Mouse (Mus musculus): ENCODE measurements around the gene Tmem104. TPM values are rescaled to one million over a fixed set of nuclear protein-coding genes. Genes with fewer than 3 reads are reported as not detected.

The Tmem104 gene
- total and polyA plus RNA-seq, 2 experiments from 2014 or later: 7.6 to 8.8 TPM

- ATAC-seq (peak; percentile 76), DNase-seq (peak; percentile 71)
- Histone ChIP-seq H3K27ac (ENCODE audit: low read depth, low read length) (peak overlapping the region; percentile 59), H3K36me3 (ENCODE audit: insufficient read depth) (no peaks in the 10 kb centered on the region; the same call in 1 of the 2 replicates), H3K4me3 (ENCODE audit: low read depth, low read length) (no peak overlapping the region), H3K27me3 (ENCODE audit: insufficient read depth, low read length) (no peaks in the 10 kb centered on the region), H3K9me3 (ENCODE audit: low read length) (no peaks in the 10 kb centered on the region), H3K9ac (no peak overlapping the region), H3K4me1 (ENCODE audit: insufficient read depth) (0 out of 2 replicates have a peak, but pooled peaks cover 7% of the 10 kb centered on the region), H3K4me2 (ENCODE audit: low read depth) (peak overlapping the region; percentile 2; the same call in 1 of the 2 replicates)
- TF ChIP-seq CTCF (IDR thresholded peaks at IDR 0.05; ENCODE audit: low read depth): no peak
- 31% methylated on average over 10 of the region's 10 CpGs for WGBS
These were observed 9.6 kb upstream of the Tmem104 start for GRCm38 (mm10) chr11:115177559-115178195.

GRCm38 (mm10) chr11:115178766-115179165, 8.5 kb upstream of the Tmem104 start:
- H3K27ac ChIP-seq (ENCODE audit: low read depth, low read length): peak overlapping the region; percentile 10; the same call in 1 of the 2 replicates
- ATAC-seq: no peak
- H3K36me3 ChIP-seq (ENCODE audit: insufficient read depth): no peaks in the 10 kb centered on the region; the same call in 1 of the 2 replicates
- H3K27me3 ChIP-seq (ENCODE audit: insufficient read depth, low read length): no peaks in the 10 kb centered on the region
- no peak for DNase-seq
- no peak overlapping the region for H3K4me2 ChIP-seq (ENCODE audit: low read depth)
- H3K4me3 ChIP-seq (ENCODE audit: low read depth, low read length): no peak overlapping the region
- H3K9ac ChIP-seq: no peak overlapping the region
- no peaks in the 10 kb centered on the region for H3K9me3 ChIP-seq (ENCODE audit: low read length)
- 0 out of 2 replicates have a peak, but pooled peaks cover 7% of the 10 kb centered on the region for H3K4me1 ChIP-seq (ENCODE audit: insufficient read depth)
- TF ChIP-seq CTCF (IDR thresholded peaks at IDR 0.05; ENCODE audit: low read depth): no peak
- 79% methylated on average over 2 of the region's 2 CpGs for WGBS

DNA sequence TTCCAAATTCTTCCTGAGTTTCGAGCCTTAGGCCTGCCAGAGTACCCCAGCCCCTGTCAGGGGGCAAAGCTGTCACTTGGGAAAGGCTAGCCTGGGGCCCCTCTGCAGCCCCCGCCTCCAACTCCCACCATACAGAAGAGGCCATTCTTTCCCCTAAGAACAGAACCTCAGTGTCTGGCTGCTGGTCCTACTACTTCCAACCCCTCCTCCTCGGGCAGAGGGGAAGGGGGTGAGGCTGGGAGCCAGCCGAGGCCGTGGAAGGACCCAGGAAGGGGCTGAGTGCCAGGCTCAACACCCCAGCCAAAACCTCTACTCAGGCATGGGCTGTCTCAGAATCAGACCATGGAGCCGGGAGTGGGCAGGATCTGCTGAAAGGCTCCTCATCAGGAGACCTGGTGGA, 8.1 kb upstream of the Tmem104 start:
- Histone ChIP-seq H3K9me3 (ENCODE audit: low read length) (no peaks in the 10 kb centered on the region), H3K36me3 (ENCODE audit: insufficient read depth) (no peaks in the 10 kb centered on the region; the same call in 1 of the 2 replicates), H3K27ac (ENCODE audit: low read depth, low read length) (peak overlapping the region; percentile 45; the same call in 1 of the 2 replicates), H3K4me3 (ENCODE audit: low read depth, low read length) (no peak overlapping the region), H3K27me3 (ENCODE audit: insufficient read depth, low read length) (no peaks in the 10 kb centered on the region), H3K4me2 (ENCODE audit: low read depth) (no peak overlapping the region), H3K4me1 (ENCODE audit: insufficient read depth) (0 out of 2 replicates have a peak, but pooled peaks cover 7% of the 10 kb centered on the region), H3K9ac (no peak overlapping the region)
- WGBS: 42% methylated on average over 6 of the region's 6 CpGs
- TF ChIP-seq CTCF (IDR thresholded peaks at IDR 0.05; ENCODE audit: low read depth): no peak
- ATAC-seq (peak; percentile 85), DNase-seq (peak; percentile 74)

DNA sequence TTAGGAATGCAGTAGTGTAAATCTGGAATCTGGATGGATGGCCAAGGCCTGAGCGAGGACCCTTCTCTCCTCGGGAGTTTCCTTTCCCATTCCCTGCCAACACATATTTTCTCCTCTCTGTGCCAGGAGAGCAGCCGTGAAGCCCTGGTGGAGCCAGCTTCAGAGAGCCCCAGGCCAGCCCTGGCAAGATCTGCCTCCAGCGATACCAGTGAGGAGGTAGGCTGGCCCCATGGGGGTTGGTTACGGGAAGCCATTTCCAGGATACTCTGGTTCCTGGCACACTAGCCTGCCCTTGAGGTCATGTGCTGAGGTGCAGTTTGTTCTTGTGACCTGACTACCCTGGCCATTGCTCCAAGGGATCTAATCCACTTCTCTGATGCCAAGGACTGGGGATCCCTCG, 7.4 kb upstream of the Tmem104 start:
- WGBS: 63% methylated on average over 6 of the region's 6 CpGs
- no peak for TF ChIP-seq CTCF (IDR thresholded peaks at IDR 0.05; ENCODE audit: low read depth)
- Histone ChIP-seq H3K4me2 (ENCODE audit: low read depth) (no peak overlapping the region), H3K36me3 (ENCODE audit: insufficient read depth) (no peaks in the 10 kb centered on the region; the same call in 1 of the 2 replicates), H3K9me3 (ENCODE audit: low read length) (no peaks in the 10 kb centered on the region), H3K4me1 (ENCODE audit: insufficient read depth) (0 out of 2 replicates have a peak, but pooled peaks cover 6% of the 10 kb centered on the region), H3K27ac (ENCODE audit: low read depth, low read length) (peak overlapping the region; percentile 45; the same call in 1 of the 2 replicates), H3K9ac (no peak overlapping the region), H3K27me3 (ENCODE audit: insufficient read depth, low read length) (no peaks in the 10 kb centered on the region), H3K4me3 (ENCODE audit: low read depth, low read length) (no peak overlapping the region)
- DNase-seq (no peak), ATAC-seq (no peak)

DNA sequence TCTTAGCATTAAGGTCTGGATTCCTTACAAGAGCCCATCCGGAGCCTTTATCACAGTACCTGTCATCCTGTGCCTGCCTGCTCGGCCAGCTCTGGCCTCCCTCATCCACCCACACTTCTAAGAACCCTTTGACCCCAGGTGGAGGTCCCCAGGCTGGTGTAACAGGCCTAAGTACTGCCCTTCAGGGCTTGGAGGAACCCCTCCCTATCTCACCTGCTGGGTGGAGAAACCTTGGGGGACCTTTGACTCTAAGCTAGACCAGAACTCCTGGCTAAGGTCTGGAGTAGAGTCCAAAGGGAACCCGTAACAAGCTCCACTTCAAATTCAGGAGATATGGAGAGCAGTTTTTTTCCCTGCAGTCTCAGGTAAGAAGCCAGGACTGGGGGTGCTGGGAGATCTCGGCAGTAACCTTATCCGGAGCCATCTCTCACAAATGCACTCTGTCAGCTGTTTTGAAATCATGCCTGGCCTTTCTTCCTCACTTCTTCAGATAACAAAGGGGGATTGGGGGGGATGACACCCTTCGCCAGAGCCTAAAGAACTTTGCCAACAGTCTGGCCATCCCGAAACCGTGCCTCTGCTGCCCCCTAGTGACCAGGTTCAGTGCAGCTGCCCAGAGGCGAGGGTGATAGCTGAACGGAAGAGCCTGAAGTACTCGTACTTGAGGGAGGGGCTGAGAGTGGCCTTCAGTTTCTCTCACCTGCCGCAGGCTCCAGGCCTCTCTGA, 5.2 kb upstream of the Tmem104 start:
- Histone ChIP-seq H3K9me3 (ENCODE audit: low read length) (no peaks in the 10 kb centered on the region), H3K27ac (ENCODE audit: low read depth, low read length) (no peak overlapping the region), H3K9ac (no peak overlapping the region), H3K27me3 (ENCODE audit: insufficient read depth, low read length) (no peaks in the 10 kb centered on the region), H3K36me3 (ENCODE audit: insufficient read depth) (no peaks in the 10 kb centered on the region; the same call in 1 of the 2 replicates), H3K4me1 (ENCODE audit: insufficient read depth) (0 out of 2 replicates have a peak, but pooled peaks cover 4% of the 10 kb centered on the region), H3K4me2 (ENCODE audit: low read depth) (no peak overlapping the region), H3K4me3 (ENCODE audit: low read depth, low read length) (no peak overlapping the region)
- DNase-seq: peak; percentile 83
- WGBS: 20% methylated on average over 12 of the region's 12 CpGs
- ATAC-seq: no peak
- peak; percentile 92 for TF ChIP-seq CTCF (IDR thresholded peaks at IDR 0.05; ENCODE audit: low read depth)

- 33% methylated on average over 4 of the region's 4 CpGs for WGBS
- Histone ChIP-seq H3K4me2 (ENCODE audit: low read depth) (no peak overlapping the region), H3K9ac (no peak overlapping the region), H3K27ac (ENCODE audit: low read depth, low read length) (no peak overlapping the region), H3K4me3 (ENCODE audit: low read depth, low read length) (no peak overlapping the region), H3K9me3 (ENCODE audit: low read length) (no peaks in the 10 kb centered on the region), H3K36me3 (ENCODE audit: insufficient read depth) (no peaks in the 10 kb centered on the region; the same call in 1 of the 2 replicates), H3K4me1 (ENCODE audit: insufficient read depth) (no peaks in the 10 kb centered on the region), H3K27me3 (ENCODE audit: insufficient read depth, low read length) (no peaks in the 10 kb centered on the region)
- ATAC-seq (no peak), DNase-seq (no peak)
- TF ChIP-seq CTCF (IDR thresholded peaks at IDR 0.05; ENCODE audit: low read depth): no peak
These were observed 2.3 kb upstream of the Tmem104 start for GRCm38 (mm10) chr11:115184973-115185372.

DNA sequence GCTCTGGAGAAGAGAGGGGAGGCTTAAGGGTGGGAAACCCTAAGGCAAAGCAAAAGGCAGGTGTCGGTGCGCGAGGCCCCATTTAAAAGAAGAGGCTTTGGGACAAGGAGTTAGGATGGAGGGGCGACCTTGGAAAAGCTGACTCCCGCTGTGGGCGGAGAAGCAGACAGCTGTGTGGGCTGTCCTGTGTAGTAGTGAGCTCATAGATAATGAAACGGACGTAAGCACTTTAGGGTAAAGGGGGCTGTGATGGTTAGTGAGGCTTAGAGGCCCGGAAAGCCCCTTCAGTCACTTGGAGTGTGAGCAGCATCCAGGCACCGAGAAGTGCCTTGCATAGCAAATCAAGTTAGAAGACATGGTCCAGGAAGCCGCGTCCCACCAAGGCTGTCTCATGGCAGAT, 406 bp downstream of the Tmem104 start, which contains the start of gene Nat9:
Gene Nat9, minus strand, starts transcription at position 167 of the 400 bp plus-strand sequence.
- Histone ChIP-seq H3K4me1 (ENCODE audit: insufficient read depth) (no peaks in the 10 kb centered on the region), H3K27me3 (ENCODE audit: insufficient read depth, low read length) (no peaks in the 10 kb centered on the region), H3K9ac (peak within 1 kb of the TSS; percentile 68), H3K9me3 (ENCODE audit: low read length) (no peaks in the 10 kb centered on the region), H3K4me2 (ENCODE audit: low read depth) (peak within 1 kb of the TSS; percentile 62), H3K27ac (ENCODE audit: low read depth, low read length) (peak within 1 kb of the TSS; percentile 63), H3K4me3 (ENCODE audit: low read depth, low read length) (peak within 1 kb of the TSS; percentile 62), H3K36me3 (ENCODE audit: insufficient read depth) (peaks cover 7% of the 10 kb centered on the region)
- 10% methylated on average over 12 of the region's 12 CpGs for WGBS
- ATAC-seq (peak; percentile 25), DNase-seq (no peak)
- no peak for TF ChIP-seq CTCF (IDR thresholded peaks at IDR 0.05; ENCODE audit: low read depth)
